ENCODE assay signal across 17 mouse cellular contexts in genomic region chr2:173442056-173442455, GRCm38 (mm10).
"Had no signal": no experiment of that assay in that cellular context is flagged by ENCODE, and none has a peak within 500 bp of the region (broad histone marks: within the 10 kb centered on the region; RNA-seq: fewer than 3 reads in every experiment).

No protein-coding gene starts in this region.

- DNase-seq: kidney, postnatal 10 days; kidney, postnatal 36 days; layer of hippocampus, postnatal 36 days; liver, embryonic 13.5 days; lung, adult 2 months; lung, postnatal 14 days; right cerebral cortex, adult 18-20 months; right cerebral cortex, postnatal 14 days; spleen, adult 18-20 months; thymus, postnatal 14 days; thymus, postnatal 4 days had no signal

- H3K4me1 ChIP-seq: liver, embryonic 13.5 days; midbrain, embryonic 12.5 days; stomach, embryonic 15.5 days had no signal

- H3K9ac ChIP-seq: kidney, embryonic 15.5 days; liver, embryonic 13.5 days; midbrain, embryonic 12.5 days; neural tube, embryonic 12.5 days; neural tube, embryonic 15.5 days; stomach, embryonic 15.5 days had no signal

- H3K9me3 ChIP-seq: kidney, embryonic 15.5 days; liver, embryonic 13.5 days; midbrain, embryonic 12.5 days; neural tube, embryonic 12.5 days; neural tube, embryonic 15.5 days; stomach, embryonic 15.5 days had no signal

- H3K4me2 ChIP-seq: kidney, embryonic 15.5 days; liver, embryonic 13.5 days; midbrain, embryonic 12.5 days; neural tube, embryonic 12.5 days; neural tube, embryonic 15.5 days; stomach, embryonic 15.5 days had no signal

- H3K4me3 ChIP-seq: kidney, embryonic 15.5 days; left cerebral cortex, adult 2 months; liver, embryonic 13.5 days; midbrain, embryonic 12.5 days; neural tube, embryonic 12.5 days; neural tube, embryonic 15.5 days; stomach, embryonic 15.5 days had no signal

- H3K27ac ChIP-seq: kidney, embryonic 15.5 days; left cerebral cortex, adult 2 months; liver, embryonic 13.5 days; midbrain, embryonic 12.5 days; neural tube, embryonic 12.5 days; neural tube, embryonic 15.5 days; stomach, embryonic 15.5 days had no signal

- H3K27me3 ChIP-seq: liver, embryonic 13.5 days; neural tube, embryonic 12.5 days; stomach, embryonic 15.5 days had no signal

- H3K36me3 ChIP-seq: kidney, embryonic 15.5 days; liver, embryonic 13.5 days; midbrain, embryonic 12.5 days; neural tube, embryonic 12.5 days; neural tube, embryonic 15.5 days; stomach, embryonic 15.5 days had no signal
